Mouse (Mus musculus) macrophage (primary cell): ENCODE data around the gene Myo16. TPM values are rescaled to one million over a fixed set of nuclear protein-coding genes. Genes with fewer than 3 reads are reported as not detected.

Source experiments
- H3K27ac ChIP-seq: fragments of 350-480 bp; formaldehyde crosslinking; 2 replicates; pipeline ENCODE4 v1.9.0; 2021
- H3K36me3 ChIP-seq: fragments of 350-480 bp; formaldehyde crosslinking; 2 replicates; pipeline ENCODE4 v1.9.0; 2021; ENCODE audit errors: inconsistent target
- H3K4me3 ChIP-seq: fragments of 350-480 bp; formaldehyde crosslinking; 2 replicates; pipeline ENCODE4 v1.9.0; 2021; ENCODE audit errors: inconsistent target
- H3K79me2 ChIP-seq: fragments of 350-480 bp; formaldehyde crosslinking; 2 replicates; pipeline ENCODE4 v1.9.0; 2021; ENCODE audit errors: inconsistent target
- WGBS: methylation state at CpG from one replicate; pipeline ENCODE4 v1.1.7; 2026; ENCODE audit warnings: inconsistent platforms; ENCODE audit not compliant: missing documents; 5-methylcytosine and 5-hydroxymethylcytosine counted together
- polyA plus RNA-seq: library from polyadenylated mRNA; stranded (reverse); fragments of 250-400 nt; gene quantifications from 3 replicates; pipeline ENCODE4 v1.2.4, GENCODE M21; 2018; ENCODE audit warnings: inconsistent platforms

The Myo16 gene
- polyA plus RNA-seq, 1 experiment from 2014 or later = not detected

- Histone ChIP-seq H3K4me3 (no peak overlapping the region), H3K36me3 (no peaks in the 10 kb centered on the region), H3K79me2 (no peaks in the 10 kb centered on the region), H3K27ac (no peak overlapping the region)
- 46% methylated on average over 3 of the region's 3 CpGs for WGBS
Measured at GRCm38 (mm10) chr8:10169894-10170293, 16.2 kb downstream of the Myo16 start.

GRCm38 (mm10) chr8:10171321-10171720 is 17.6 kb downstream of the Myo16 start:
- Histone ChIP-seq H3K79me2 (no peaks in the 10 kb centered on the region), H3K4me3 (no peak overlapping the region), H3K36me3 (no peaks in the 10 kb centered on the region), H3K27ac (no peak overlapping the region)
- 68% methylated on average over 2 of the region's 2 CpGs for WGBS

GRCm38 (mm10) chr8:10172278-10172677 is 18.6 kb downstream of the Myo16 start:
- Histone ChIP-seq H3K27ac (no peak overlapping the region), H3K79me2 (no peaks in the 10 kb centered on the region), H3K36me3 (no peaks in the 10 kb centered on the region), H3K4me3 (no peak overlapping the region)
- WGBS = 54% methylated on average over 3 of the region's 3 CpGs

GRCm38 (mm10) chr8:10173033-10173747 is 19.5 kb downstream of the Myo16 start:
- Histone ChIP-seq H3K36me3 (no peaks in the 10 kb centered on the region), H3K4me3 (no peak overlapping the region)
- WGBS = 77% methylated on average over 9 of the region's 9 CpGs

GRCm38 (mm10) chr8:10174201-10174840 is 20.6 kb downstream of the Myo16 start:
- Histone ChIP-seq H3K36me3 (no peaks in the 10 kb centered on the region), H3K79me2 (no peaks in the 10 kb centered on the region), H3K4me3 (no peak overlapping the region), H3K27ac (no peak overlapping the region)
- whole genome bisulfite sequencing = 73% methylated on average over 5 of the region's 5 CpGs

More at GRCm38 (mm10) chr8:10173033-10173747, 19.5 kb downstream of the Myo16 start:
- Histone ChIP-seq H3K79me2 (no peaks in the 10 kb centered on the region), H3K27ac (no peak overlapping the region)

GRCm38 (mm10) chr8:10174841-10175680 is 21.4 kb downstream of the Myo16 start:
- no peaks in the 10 kb centered on the region for H3K79me2 ChIP-seq
- no peak overlapping the region for H3K4me3 ChIP-seq
- H3K27ac ChIP-seq = no peak overlapping the region
- H3K36me3 ChIP-seq = no peaks in the 10 kb centered on the region
- WGBS = 87% methylated on average over 7 of the region's 7 CpGs

- H3K36me3 ChIP-seq = no peaks in the 10 kb centered on the region
- 80% methylated on average over 4 of the region's 4 CpGs for WGBS
- no peak overlapping the region for H3K4me3 ChIP-seq
- H3K79me2 ChIP-seq = no peaks in the 10 kb centered on the region
- no peak overlapping the region for H3K27ac ChIP-seq
Measured at GRCm38 (mm10) chr8:10175976-10176375, 22.3 kb downstream of the Myo16 start.

GRCm38 (mm10) chr8:10177131-10177530 is 23.4 kb downstream of the Myo16 start:
- 62% methylated on average over 4 of the region's 4 CpGs for WGBS
- Histone ChIP-seq H3K79me2 (no peaks in the 10 kb centered on the region), H3K4me3 (no peak overlapping the region), H3K27ac (no peak overlapping the region), H3K36me3 (no peaks in the 10 kb centered on the region)

- no peak overlapping the region for H3K27ac ChIP-seq
- no peaks in the 10 kb centered on the region for H3K79me2 ChIP-seq
- H3K36me3 ChIP-seq = no peaks in the 10 kb centered on the region
- no peak overlapping the region for H3K4me3 ChIP-seq
Measured at GRCm38 (mm10) chr8:10178986-10179385, 25.3 kb downstream of the Myo16 start.

- no peaks in the 10 kb centered on the region for H3K36me3 ChIP-seq
- 87% methylated on average over 6 of the region's 6 CpGs for WGBS
- no peak overlapping the region for H3K27ac ChIP-seq
- H3K79me2 ChIP-seq = no peaks in the 10 kb centered on the region
- H3K4me3 ChIP-seq = no peak overlapping the region
Measured at GRCm38 (mm10) chr8:10190607-10191006, 36.9 kb downstream of the Myo16 start.

GRCm38 (mm10) chr8:10198164-10198563 is 44.5 kb downstream of the Myo16 start:
- Histone ChIP-seq H3K27ac (no peak overlapping the region), H3K36me3 (no peaks in the 10 kb centered on the region), H3K79me2 (no peaks in the 10 kb centered on the region), H3K4me3 (no peak overlapping the region)
- 80% methylated on average over 7 of the region's 7 CpGs for WGBS

- no peak overlapping the region for H3K27ac ChIP-seq
- no peaks in the 10 kb centered on the region for H3K79me2 ChIP-seq
- WGBS = 75% methylated on average over 5 of the region's 5 CpGs
- H3K36me3 ChIP-seq = no peaks in the 10 kb centered on the region
- no peak overlapping the region for H3K4me3 ChIP-seq
Measured at GRCm38 (mm10) chr8:10199301-10199700, 45.6 kb downstream of the Myo16 start.

GRCm38 (mm10) chr8:10200042-10200441 is 46.3 kb downstream of the Myo16 start:
- Histone ChIP-seq H3K27ac (no peak overlapping the region), H3K79me2 (no peaks in the 10 kb centered on the region), H3K4me3 (no peak overlapping the region), H3K36me3 (no peaks in the 10 kb centered on the region)
- 75% methylated on average over 7 of the region's 8 CpGs for WGBS

GRCm38 (mm10) chr8:10215023-10215422 is 61.3 kb downstream of the Myo16 start:
- Histone ChIP-seq H3K27ac (no peak overlapping the region), H3K4me3 (no peak overlapping the region), H3K36me3 (no peaks in the 10 kb centered on the region), H3K79me2 (no peaks in the 10 kb centered on the region)
- WGBS = 85% methylated on average over 2 of the region's 3 CpGs

GRCm38 (mm10) chr8:10219761-10220276 is 66.1 kb downstream of the Myo16 start:
- H3K36me3 ChIP-seq = no peaks in the 10 kb centered on the region
- H3K79me2 ChIP-seq = no peaks in the 10 kb centered on the region
- 48% methylated on average over 5 of the region's 5 CpGs for WGBS
- no peak overlapping the region for H3K27ac ChIP-seq
- H3K4me3 ChIP-seq = no peak overlapping the region
